In the genomic region with DNA sequence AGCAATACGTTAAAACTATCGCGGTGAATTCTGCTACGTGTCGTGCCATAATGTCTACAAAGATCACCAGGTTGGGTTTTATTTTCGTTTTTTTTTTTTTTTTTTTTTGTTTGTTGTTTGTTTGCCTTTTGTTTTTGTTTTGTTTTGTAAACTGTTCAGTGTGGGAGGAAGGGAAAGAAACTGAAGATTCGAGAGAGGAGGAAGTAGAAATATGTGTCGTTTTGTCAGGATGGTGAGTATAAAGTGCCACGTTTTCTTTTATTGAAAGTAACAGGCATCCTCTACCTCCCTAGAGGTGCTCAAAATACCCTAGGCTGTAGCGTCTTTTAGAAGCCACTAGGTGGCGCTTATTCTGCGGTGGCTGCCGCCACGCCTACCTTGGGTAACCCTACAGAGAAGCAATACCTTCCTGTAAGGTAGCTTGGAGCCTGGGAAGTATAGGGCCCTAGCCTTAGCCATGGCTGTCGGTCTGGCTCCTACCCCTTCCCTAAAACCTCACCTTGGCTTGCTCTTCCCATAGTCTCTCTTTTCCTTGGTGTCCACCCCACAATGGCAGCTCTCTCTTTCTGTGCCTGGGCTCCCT, we compare ENCODE assay signal across 8 mouse cellular contexts.
DNase-seq lines count a peak whose midpoint lies in the region; ATAC-seq and TF ChIP-seq lines count a peak whose summit lies in the region.

No protein-coding gene starts in this region.

- no peak overlapping the region for H3K4me2 ChIP-seq in embryonic facial prominence, embryonic 14.5 days (ENCODE audit: low read depth, low read length)

- no peak overlapping the region for H3K27ac ChIP-seq in testis, adult 2 months (ENCODE audit: control insufficient read depth, insufficient read depth, low read depth, low read length)
- H3K27ac ChIP-seq in embryonic facial prominence, embryonic 14.5 days (replicated peaks; ENCODE audit: low read depth, low read length), result no peak overlapping the region

- DNase-seq in frontal cortex, postnatal 14 days (ENCODE audit: low spot score in 2 of 2), result no peak
- DNase-seq in testis, postnatal 10 days (ENCODE audit: low spot score), result no peak
- no peak for DNase-seq in embryonic facial prominence, embryonic 14.5 days (ENCODE audit: low spot score)
- peak; percentile 68 for DNase-seq in splenic B cell, adult 2 months (ENCODE audit: low read depth, low spot score)
- no peak for DNase-seq in gastrocnemius, postnatal 10 days
- no peak for DNase-seq in layer of hippocampus, adult 9-11 months

- H3K36me3 ChIP-seq in testis, adult 2 months (ENCODE audit: control insufficient read depth, insufficient read depth, low read length), result no peaks in the 10 kb centered on the region
- no peaks in the 10 kb centered on the region for H3K36me3 ChIP-seq in embryonic facial prominence, embryonic 14.5 days (ENCODE audit: control insufficient read depth, insufficient read depth, low read length)
- H3K36me3 ChIP-seq in splenic B cell, adult 2 months (ENCODE audit: control insufficient read depth, insufficient read depth, low read length, poor library complexity, severe bottlenecking), result no peaks in the 10 kb centered on the region

- TF ChIP-seq CTCF in testis, adult 2 months (IDR thresholded peaks at IDR 0.05; ENCODE audit: control insufficient read depth, insufficient read depth, insufficient replicate concordance, low read depth, low read length), result peak; percentile 81; the same call in 1 of the 2 replicates

- H3K4me1 ChIP-seq in testis, adult 2 months (ENCODE audit: control insufficient read depth, insufficient read depth, low read length), result peaks cover 3% of the 10 kb centered on the region; the same call in 1 of the 2 replicates
- H3K4me1 ChIP-seq in embryonic facial prominence, embryonic 14.5 days (ENCODE audit: control insufficient read depth, insufficient read depth, low read length), result no peaks in the 10 kb centered on the region; the same call in none of the 2 replicates

- no peak for TF ChIP-seq POLR2A in testis, adult 2 months (IDR thresholded peaks at IDR 0.05; ENCODE audit: control insufficient read depth, low read depth, low read length)

- H3K4me3 ChIP-seq in testis, adult 2 months (ENCODE audit: control insufficient read depth, low read depth, low read length), result peak overlapping the region; percentile 29
- H3K4me3 ChIP-seq in embryonic facial prominence, embryonic 14.5 days (ENCODE audit: low read depth, low read length), result no peak overlapping the region

- no peak overlapping the region for H3K9ac ChIP-seq in embryonic facial prominence, embryonic 14.5 days (ENCODE audit: low read depth, low read length)

- H3K9me3 ChIP-seq in embryonic facial prominence, embryonic 14.5 days (ENCODE audit: control insufficient read depth, low read length), result no peaks in the 10 kb centered on the region

- no peaks in the 10 kb centered on the region for H3K27me3 ChIP-seq in testis, adult 2 months (ENCODE audit: control insufficient read depth, insufficient read depth, low read length)
- no peaks in the 10 kb centered on the region for H3K27me3 ChIP-seq in embryonic facial prominence, embryonic 14.5 days (replicated peaks; ENCODE audit: control insufficient read depth, insufficient read depth, low read length)
- H3K27me3 ChIP-seq in splenic B cell, adult 2 months (ENCODE audit: control insufficient read depth, insufficient read depth, low read length, poor library complexity, severe bottlenecking), result no peaks in the 10 kb centered on the region

- ATAC-seq in frontal cortex, adult (ENCODE audit: low TSS enrichment), result peak; percentile 76
- peak; percentile 58; the same call in 1 of the 2 replicates for ATAC-seq in embryonic facial prominence, embryonic 14.5 days (ENCODE audit: low read depth)

- 25% methylated on average over 15 of the region's 15 CpGs for WGBS in embryonic facial prominence, embryonic 14.5 days
